Mouse (Mus musculus) stomach, postnatal 0 days (tissue): Measurements from ENCODE around the gene Myl4. TPM values are rescaled to one million over a fixed set of nuclear protein-coding genes. Genes with fewer than 3 reads are reported as not detected.

ENCODE experiments used
- ATAC-seq: fragments of 200-750 bp; cut with Nextera tagmentation; 2 replicates; pipeline ENCODE4 v1.8.0; 2017; ENCODE audit not compliant: low FRiP score, low TSS enrichment
- DNase-seq: peaks from one replicate; pipeline ENCODE4 v3.0.0-alpha.2; 2016; ENCODE audit warnings: low spot score
- H3K27ac ChIP-seq: fragments of 300-500 bp; sonication (generic); replicated peaks from 2 replicates; pipeline ENCODE4 v1.5.1; 2014; ENCODE audit warnings: mild to moderate bottlenecking, control low read depth
- H3K27me3 ChIP-seq: fragments of 300-500 bp; sonication (generic); 2 replicates; pipeline ENCODE4 v1.6.1; 2014; ENCODE audit warnings: low read length; ENCODE audit not compliant: control insufficient read depth, insufficient read depth
- H3K36me3 ChIP-seq: fragments of 300-500 bp; sonication (generic); 2 replicates; pipeline ENCODE4 v1.6.1; 2014; ENCODE audit warnings: low read length, mixed read lengths; ENCODE audit not compliant: control insufficient read depth, insufficient read depth
- H3K4me1 ChIP-seq: fragments of 300-500 bp; sonication (generic); replicated peaks from 2 replicates; pipeline ENCODE4 v1.6.1; 2014; ENCODE audit warnings: antibody characterized with exemption; ENCODE audit not compliant: control insufficient read depth, insufficient read depth
- H3K4me2 ChIP-seq: fragments of 300-500 bp; sonication (generic); replicated peaks from 2 replicates; pipeline ENCODE4 v1.6.1; 2014; ENCODE audit warnings: low read depth, mild to moderate bottlenecking, control low read depth, moderate library complexity
- H3K4me3 ChIP-seq: fragments of 300-500 bp; sonication (generic); 2 replicates; pipeline ENCODE4 v1.5.1; 2014; ENCODE audit warnings: low read depth, low read length, control low read depth
- H3K9ac ChIP-seq: fragments of 300-500 bp; sonication (generic); 2 replicates; pipeline ENCODE4 v1.6.1; 2014; ENCODE audit warnings: mild to moderate bottlenecking, low read length, control low read depth, mixed read lengths
- H3K9me3 ChIP-seq: fragments of 300-500 bp; sonication (generic); 2 replicates; pipeline ENCODE4 v1.6.1; 2016; ENCODE audit warnings: low read length; ENCODE audit not compliant: control insufficient read depth
- CTCF ChIP-seq: IDR thresholded peaks from 2 replicates; pipeline ENCODE4 v1.5.1; 2016; ENCODE audit warnings: antibody characterized with exemption, low read depth, mild to moderate bottlenecking, moderate library complexity
- EP300 ChIP-seq: optimal IDR thresholded peaks from 2 replicates; pipeline ENCODE3; 2016; ENCODE audit warnings: antibody characterized with exemption
- WGBS: fragments of 180-500 bp; shearing (Covaris S2); extraction: QIAGEN DNeasy Blood & Tissue Kit; methylation state at CpG from one replicate; pipeline ENCODE4 v1.1.7; 2014; 5-methylcytosine and 5-hydroxymethylcytosine counted together
- polyA plus RNA-seq: library from polyadenylated mRNA; unstranded; fragments of >200 nt; fragmentation: Nextera tagmentation; extraction: Ambion mirVana; gene quantifications from 2 replicates; pipeline ENCODE4 v1.2.1, GENCODE M21; 2015

The Myl4 gene
- polyA plus RNA-seq, 1 experiment from 2014 or later: 6.8 TPM

GRCm38 (mm10) chr11:104627616-104628301 is 77.3 kb downstream of the Myl4 start:
- no peaks in the 10 kb centered on the region for H3K36me3 ChIP-seq
- no peak overlapping the region for H3K9ac ChIP-seq
- DNase-seq (peak; percentile 34), ATAC-seq (peak; percentile 24; the same call in 1 of the 2 replicates)
- WGBS: 39% methylated on average over 11 of the region's 11 CpGs
- H3K9me3 ChIP-seq: no peaks in the 10 kb centered on the region
- TF ChIP-seq EP300 (no peak), CTCF (no peak)
- H3K4me1 ChIP-seq: peaks cover 2% of the 10 kb centered on the region; the same call in 1 of the 2 replicates
- H3K27me3 ChIP-seq: no peaks in the 10 kb centered on the region
- H3K4me3 ChIP-seq: no peak overlapping the region
- peak overlapping the region; percentile 46; the same call in 1 of the 2 replicates for H3K27ac ChIP-seq
- H3K4me2 ChIP-seq: no peak overlapping the region

- Histone ChIP-seq H3K4me2 (no peak overlapping the region), H3K4me3 (no peak overlapping the region), H3K9me3 (no peaks in the 10 kb centered on the region), H3K36me3 (no peaks in the 10 kb centered on the region), H3K4me1 (peaks cover 2% of the 10 kb centered on the region; the same call in 1 of the 2 replicates), H3K27ac (no peak overlapping the region), H3K27me3 (no peaks in the 10 kb centered on the region), H3K9ac (no peak overlapping the region)
- ATAC-seq (no peak), DNase-seq (no peak)
- no peak for TF ChIP-seq CTCF
- TF ChIP-seq EP300: no peak
- WGBS: 81% methylated on average over 5 of the region's 5 CpGs
Measured at GRCm38 (mm10) chr11:104628566-104628965, 78.1 kb downstream of the Myl4 start.

GRCm38 (mm10) chr11:104630185-104630835 is 79.8 kb downstream of the Myl4 start:
- H3K4me2 ChIP-seq: no peak overlapping the region
- no peak overlapping the region for H3K4me3 ChIP-seq
- WGBS: 63% methylated on average over 7 of the region's 7 CpGs
- H3K36me3 ChIP-seq: no peaks in the 10 kb centered on the region; the same call in 1 of the 2 replicates
- H3K27me3 ChIP-seq: no peaks in the 10 kb centered on the region
- ATAC-seq (no peak), DNase-seq (no peak)
- H3K9ac ChIP-seq: no peak overlapping the region
- no peaks in the 10 kb centered on the region for H3K4me1 ChIP-seq
- H3K9me3 ChIP-seq: no peaks in the 10 kb centered on the region
- no peak overlapping the region for H3K27ac ChIP-seq
- no peak for TF ChIP-seq CTCF
- no peak for TF ChIP-seq EP300

GRCm38 (mm10) chr11:104631306-104631705 is 80.8 kb downstream of the Myl4 start:
- H3K4me3 ChIP-seq: no peak overlapping the region
- no peak overlapping the region for H3K4me2 ChIP-seq
- H3K36me3 ChIP-seq: no peaks in the 10 kb centered on the region; the same call in 1 of the 2 replicates
- no peaks in the 10 kb centered on the region for H3K4me1 ChIP-seq
- WGBS: 65% methylated on average over 1 of the region's 1 CpGs
- no peak for ATAC-seq
- H3K27ac ChIP-seq: no peak overlapping the region
- no peak overlapping the region for H3K9ac ChIP-seq
- H3K27me3 ChIP-seq: no peaks in the 10 kb centered on the region
- DNase-seq: no peak
- TF ChIP-seq EP300 (no peak), CTCF (no peak)
- H3K9me3 ChIP-seq: no peaks in the 10 kb centered on the region

- Histone ChIP-seq H3K36me3 (peaks cover 2% of the 10 kb centered on the region), H3K4me3 (no peak overlapping the region), H3K27ac (no peak overlapping the region), H3K27me3 (no peaks in the 10 kb centered on the region), H3K9ac (no peak overlapping the region), H3K9me3 (no peaks in the 10 kb centered on the region), H3K4me2 (no peak overlapping the region), H3K4me1 (no peaks in the 10 kb centered on the region)
- TF ChIP-seq CTCF: no peak
- TF ChIP-seq EP300: no peak
- no peak for ATAC-seq
- 86% methylated on average over 14 of the region's 14 CpGs for WGBS
- no peak for DNase-seq
Measured at GRCm38 (mm10) chr11:104637010-104637409, 86.5 kb downstream of the Myl4 start.

- DNase-seq (no peak), ATAC-seq (no peak)
- H3K9ac ChIP-seq: no peak overlapping the region
- no peaks in the 10 kb centered on the region for H3K4me1 ChIP-seq
- no peak overlapping the region for H3K4me3 ChIP-seq
- H3K9me3 ChIP-seq: no peaks in the 10 kb centered on the region
- no peak overlapping the region for H3K4me2 ChIP-seq
- H3K27me3 ChIP-seq: no peaks in the 10 kb centered on the region
- 79% methylated on average over 5 of the region's 5 CpGs for WGBS
- peaks cover 2% of the 10 kb centered on the region for H3K36me3 ChIP-seq
- H3K27ac ChIP-seq: no peak overlapping the region
- no peak for TF ChIP-seq EP300
Measured at GRCm38 (mm10) chr11:104638006-104638405, 87.5 kb downstream of the Myl4 start.
